24 mouse cellular contexts compared by ENCODE assay signal in the genomic region with DNA sequence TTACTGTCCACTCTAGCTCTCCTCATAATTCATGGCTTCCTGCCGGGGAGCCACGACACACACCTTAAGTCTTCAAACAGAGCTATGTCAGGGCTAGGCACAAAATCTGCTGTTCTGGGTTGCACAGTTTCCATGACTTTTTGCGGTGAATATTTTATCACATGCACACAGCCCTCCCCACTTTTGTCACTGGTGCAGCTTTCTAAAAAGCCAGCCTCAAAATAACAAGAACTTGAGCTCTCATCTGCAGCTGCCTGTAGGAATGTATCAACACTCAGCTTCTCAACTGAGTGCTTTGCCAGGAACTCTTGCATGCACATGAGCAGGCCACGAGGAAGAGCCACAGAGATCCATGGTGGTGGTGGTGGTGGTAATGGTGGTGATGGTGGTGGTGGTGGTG.
DNase-seq lines count a peak whose midpoint lies in the region; ATAC-seq lines count a peak whose summit lies in the region.
"Had no signal": no experiment of that assay in that cellular context is flagged by ENCODE, and none has a peak within 500 bp of the region (broad histone marks: within the 10 kb centered on the region; RNA-seq: fewer than 3 reads in every experiment).

No protein-coding gene starts in this region.

- no peak for ATAC-seq in heart, embryonic 16.5 days (replicated peaks; ENCODE audit: extremely low read depth, insufficient read depth, low FRiP score)
- ATAC-seq in heart, embryonic 12.5 days (ENCODE audit: insufficient number of reproducible peaks, low FRiP score): no peak
- ATAC-seq in intestine, embryonic 15.5 days: no peak
- ATAC-seq: activated CD4-positive, CD25-positive, alpha-beta regulatory T cell, adult 4 months; CD4-positive, CD25-positive, alpha-beta regulatory T cell, adult 4 months; forebrain, embryonic 13.5 days; forebrain, embryonic 16.5 days had no signal

- H3K9ac ChIP-seq in heart, embryonic 16.5 days (ENCODE audit: low read length): no peak overlapping the region
- H3K9ac ChIP-seq in heart, embryonic 12.5 days: no peak overlapping the region
- H3K9ac ChIP-seq in intestine, embryonic 15.5 days: no peak overlapping the region
- H3K9ac ChIP-seq: forebrain, embryonic 13.5 days; heart, embryonic 13.5 days; hindbrain, embryonic 12.5 days; hindbrain, embryonic 15.5 days; kidney, embryonic 15.5 days had no signal

- peaks cover 2% of the 10 kb centered on the region; the same call in 1 of the 2 replicates for H3K36me3 ChIP-seq in heart, embryonic 16.5 days (ENCODE audit: control insufficient read depth, insufficient read depth)
- no peaks in the 10 kb centered on the region for H3K36me3 ChIP-seq in heart, embryonic 12.5 days
- H3K36me3 ChIP-seq in intestine, embryonic 15.5 days: no peaks in the 10 kb centered on the region
- H3K36me3 ChIP-seq: forebrain, embryonic 10.5 days; heart, embryonic 13.5 days; hindbrain, embryonic 12.5 days; hindbrain, embryonic 15.5 days; kidney, embryonic 15.5 days had no signal

- no peak overlapping the region for H3K4me3 ChIP-seq in heart, embryonic 16.5 days (ENCODE audit: low read length)
- no peak overlapping the region for H3K4me3 ChIP-seq in heart, embryonic 12.5 days
- no peak overlapping the region for H3K4me3 ChIP-seq in intestine, embryonic 15.5 days (replicated peaks)
- H3K4me3 ChIP-seq: forebrain, embryonic 10.5 days; forebrain, embryonic 13.5 days; heart, embryonic 13.5 days; hindbrain, embryonic 12.5 days; hindbrain, embryonic 15.5 days; kidney, embryonic 15.5 days had no signal

- peak; percentile 87 for DNase-seq in heart, adult 11 months
- DNase-seq in heart, postnatal 4 days: no peak
- DNase-seq in right cerebral cortex, adult 18-20 months: peak; percentile 18
- no peak for DNase-seq in right cerebral cortex, postnatal 4 days
- DNase-seq: adrenal gland, adult 8-10 months; adrenal gland, postnatal 25 days; cerebellum, adult 18-20 months; cerebellum, adult 9-10 months; cerebellum, postnatal 14 days; gastrocnemius, postnatal 10 days; kidney, adult 11 months; kidney, adult 8-10 months had no signal

- no peaks in the 10 kb centered on the region for H3K27me3 ChIP-seq in heart, embryonic 16.5 days (ENCODE audit: control insufficient read depth, insufficient read depth, low read length)
- no peaks in the 10 kb centered on the region for H3K27me3 ChIP-seq in heart, embryonic 12.5 days (replicated peaks)
- H3K27me3 ChIP-seq in intestine, embryonic 15.5 days (replicated peaks): no peaks in the 10 kb centered on the region
- H3K27me3 ChIP-seq: forebrain, embryonic 13.5 days; heart, embryonic 13.5 days; hindbrain, embryonic 12.5 days; hindbrain, embryonic 15.5 days; kidney, embryonic 15.5 days had no signal

- peaks cover 27% of the 10 kb centered on the region for H3K4me1 ChIP-seq in heart, embryonic 16.5 days (ENCODE audit: control insufficient read depth, insufficient read depth, low read length)
- peaks cover 16% of the 10 kb centered on the region for H3K4me1 ChIP-seq in heart, embryonic 12.5 days (replicated peaks)
- no peaks in the 10 kb centered on the region for H3K4me1 ChIP-seq in intestine, embryonic 15.5 days (replicated peaks)
- H3K4me1 ChIP-seq: forebrain, embryonic 13.5 days; hindbrain, embryonic 12.5 days; hindbrain, embryonic 15.5 days; kidney, embryonic 15.5 days had no signal

- H3K27ac ChIP-seq in heart, embryonic 16.5 days (ENCODE audit: low read length): 0 out of 2 replicates have a peak overlapping the region, but pooled peaks have one; percentile 25
- no peak overlapping the region for H3K27ac ChIP-seq in heart, embryonic 12.5 days (ENCODE audit: poor library complexity, severe bottlenecking)
- H3K27ac ChIP-seq in intestine, embryonic 15.5 days: no peak overlapping the region
- H3K27ac ChIP-seq: forebrain, embryonic 10.5 days; forebrain, embryonic 13.5 days; heart, embryonic 13.5 days; hindbrain, embryonic 12.5 days; hindbrain, embryonic 15.5 days; kidney, embryonic 15.5 days had no signal

- H3K9me3 ChIP-seq in heart, embryonic 16.5 days (replicated peaks; ENCODE audit: control insufficient read depth, low read length): no peaks in the 10 kb centered on the region
- H3K9me3 ChIP-seq in heart, embryonic 12.5 days (replicated peaks): no peaks in the 10 kb centered on the region
- no peaks in the 10 kb centered on the region for H3K9me3 ChIP-seq in intestine, embryonic 15.5 days
- H3K9me3 ChIP-seq: forebrain, embryonic 10.5 days; forebrain, embryonic 13.5 days; heart, embryonic 13.5 days; hindbrain, embryonic 12.5 days; hindbrain, embryonic 15.5 days; kidney, embryonic 15.5 days had no signal

- 78% methylated on average over 4 of the region's 4 CpGs for WGBS in heart, embryonic 16.5 days
- 84% methylated on average over 4 of the region's 4 CpGs for WGBS in heart, embryonic 12.5 days
- 83% methylated on average over 4 of the region's 4 CpGs for WGBS in intestine, embryonic 15.5 days

- H3K4me2 ChIP-seq in heart, embryonic 16.5 days (ENCODE audit: low read depth, low read length): no peak overlapping the region
- no peak overlapping the region for H3K4me2 ChIP-seq in heart, embryonic 12.5 days
- no peak overlapping the region for H3K4me2 ChIP-seq in intestine, embryonic 15.5 days (replicated peaks)
- H3K4me2 ChIP-seq: forebrain, embryonic 13.5 days; heart, embryonic 13.5 days; hindbrain, embryonic 12.5 days; hindbrain, embryonic 15.5 days; kidney, embryonic 15.5 days had no signal

Comparison
In these comparisons a context has a peak if more than half of its experiments do, and no peak if none do; other contexts are left out.
1. DNase-seq: peak in heart, adult 11 months (single experiment) and right cerebral cortex, adult 18-20 months (single experiment); none in heart, postnatal 4 days (single experiment) and right cerebral cortex, postnatal 4 days (single experiment).